Mouse (Mus musculus) layer of hippocampus, adult 8-10 months (tissue): ENCODE results near the gene Gm10217. TPM values are rescaled to one million over a fixed set of nuclear protein-coding genes. Genes with fewer than 3 reads are reported as not detected.

Experiments used
- DNase-seq, 2 experiments: peaks; one replicate each; pipeline ENCODE4 v3.0.0; 2022; ENCODE audit warnings: low spot score in 2 of 2
- total RNA-seq, 4 experiments: library from RNA; stranded (reverse); gene quantifications; 2 replicates each; pipeline ENCODE4 v1.2.4; 2022

The Gm10217 gene
- not detected for total RNA-seq

DNA sequence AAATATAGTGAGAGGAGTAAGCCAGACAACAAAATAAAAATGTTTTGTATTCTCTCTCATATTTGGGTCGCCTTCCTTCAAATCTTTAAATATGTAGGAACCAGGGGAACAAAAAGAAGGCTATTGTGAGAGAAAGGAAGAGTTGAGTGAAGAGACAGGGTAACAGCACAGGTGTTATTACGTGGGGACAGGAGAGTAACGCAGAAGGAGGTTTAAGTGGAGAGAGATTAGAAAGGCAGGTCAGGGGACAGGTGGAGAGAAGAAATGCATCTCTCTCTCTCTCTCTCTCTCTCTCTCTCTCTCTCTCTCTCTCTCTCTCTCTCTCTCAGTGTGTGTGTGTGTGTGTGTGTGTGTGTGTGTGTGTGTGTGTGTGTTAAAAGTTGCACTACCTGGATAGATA lies at the start of gene Gm10217:
Gm10217 (plus strand) TSS at position 301 of the 400 bp plus-strand sequence.
- no peak for DNase-seq

GRCm38 (mm10) chr8:9824770-9825169 lies 39.3 kb upstream of the Gm10217 start:
- peak in 1 of 2 experiments; percentile 16 for DNase-seq

DNA sequence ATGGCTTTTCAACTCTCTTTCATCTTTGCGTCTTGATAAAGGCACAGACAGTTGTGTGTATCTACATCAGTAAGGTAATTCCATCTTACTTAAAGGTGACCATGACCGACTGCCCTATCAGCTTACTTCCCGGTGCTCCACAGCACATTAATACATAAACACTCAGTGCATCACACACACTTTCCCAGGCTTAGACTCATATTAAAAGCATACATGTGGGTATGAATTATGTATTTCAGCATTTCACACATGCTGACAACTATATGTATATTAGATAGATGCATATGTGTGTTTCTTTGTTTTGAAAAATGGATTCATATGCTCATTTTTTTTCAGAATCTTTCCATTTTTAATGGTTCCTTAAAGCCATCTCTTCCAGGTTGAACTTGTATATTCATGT lies 23.8 kb upstream of the Gm10217 start:
- DNase-seq = no peak

- DNase-seq = no peak
Measured at GRCm38 (mm10) chr8:9859286-9859685, 4.8 kb upstream of the Gm10217 start.

DNA sequence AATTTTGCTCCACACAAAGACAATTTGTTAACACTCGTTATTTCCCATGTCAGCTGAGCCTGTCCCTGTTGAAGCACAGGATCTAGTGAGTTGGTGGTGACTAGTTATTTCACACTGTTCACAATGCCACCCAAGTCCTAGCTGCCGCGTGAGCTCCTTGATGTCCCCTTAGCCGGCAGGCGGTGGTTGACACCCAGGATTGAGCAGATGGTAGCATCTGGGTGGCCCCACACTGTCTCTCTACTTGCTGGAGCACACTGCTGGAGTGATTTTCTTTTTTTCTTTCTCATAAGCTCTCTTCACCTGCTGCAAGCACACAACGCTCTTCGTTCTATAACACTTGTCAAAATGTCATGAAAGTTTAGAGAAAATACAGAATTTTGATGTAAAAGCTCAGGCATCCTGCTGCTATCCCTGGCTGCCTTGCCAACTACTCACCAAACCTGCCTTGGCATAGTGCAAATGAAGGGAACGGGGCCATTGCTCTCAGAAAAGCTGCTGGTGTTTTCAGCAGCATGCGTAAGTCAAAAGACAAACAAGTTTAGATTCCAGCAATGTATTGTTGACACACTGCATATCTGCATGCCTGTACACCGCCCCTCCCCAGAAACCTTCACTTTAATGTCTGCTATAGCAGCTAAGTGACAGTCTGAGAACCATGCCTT lies 3.4 kb upstream of the Gm10217 start:
- DNase-seq = no peak

DNA sequence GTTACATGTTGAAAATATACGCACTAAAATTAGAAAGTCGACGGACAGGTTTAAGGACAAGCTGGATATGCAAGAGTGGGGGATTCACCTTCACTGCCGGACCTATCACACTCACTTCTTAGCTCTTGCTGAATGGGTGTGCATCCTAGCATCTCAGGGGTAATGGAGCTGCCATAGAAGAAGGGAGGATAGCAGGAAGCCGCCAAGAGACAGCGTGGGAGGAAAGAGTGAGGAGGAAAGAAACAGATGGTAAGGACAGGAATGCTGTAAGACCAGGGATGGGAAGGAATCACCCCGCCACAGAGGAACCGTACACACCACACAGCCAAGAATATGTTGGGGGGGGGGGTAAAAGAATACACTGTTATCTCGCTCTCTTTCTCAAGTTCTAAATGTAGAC lies 1.1 kb downstream of the Gm10217 start:
- DNase-seq = no peak

DNA sequence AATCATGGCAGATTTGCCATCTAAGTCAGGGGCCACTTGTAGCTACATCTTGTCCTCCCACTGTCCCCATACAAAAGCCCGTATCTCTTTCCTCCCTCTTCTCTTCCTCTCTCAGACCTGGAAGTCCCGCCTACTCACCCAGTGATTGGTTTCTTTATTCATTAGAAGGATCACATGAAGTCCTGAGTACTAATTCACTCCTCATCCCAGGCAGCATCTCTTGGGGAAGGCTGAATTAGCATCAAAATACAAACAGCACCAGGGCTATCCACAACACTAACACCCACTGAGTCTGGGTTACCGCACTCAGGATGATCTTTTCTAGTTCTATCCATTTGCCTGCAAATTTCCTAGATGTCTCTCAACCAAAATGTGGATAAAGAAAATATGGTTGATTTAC lies 4.0 kb downstream of the Gm10217 start:
- DNase-seq = no peak

DNA sequence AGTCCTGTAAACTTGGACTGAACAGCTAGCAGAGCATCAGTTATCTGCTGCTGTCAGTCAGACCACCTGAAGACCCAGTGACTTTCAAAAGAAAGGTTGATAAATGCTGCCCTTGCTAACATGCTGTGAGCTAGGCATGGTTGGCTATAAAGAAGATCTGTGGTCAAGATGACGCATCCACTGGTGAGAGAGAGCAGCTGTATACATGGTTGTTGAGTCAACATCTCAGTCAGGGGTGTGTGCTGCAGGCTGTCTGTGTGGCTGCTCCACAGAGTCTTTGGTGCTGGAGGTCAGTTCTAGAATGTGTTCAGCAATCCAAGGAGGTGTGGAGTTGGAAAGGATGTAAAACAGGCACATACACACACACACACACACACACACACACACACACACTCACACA lies 12.2 kb downstream of the Gm10217 start:
- DNase-seq = no peak

- DNase-seq = peak in 1 of 2 experiments; percentile 37
Measured at GRCm38 (mm10) chr8:9879921-9880320, 15.9 kb downstream of the Gm10217 start.

DNA sequence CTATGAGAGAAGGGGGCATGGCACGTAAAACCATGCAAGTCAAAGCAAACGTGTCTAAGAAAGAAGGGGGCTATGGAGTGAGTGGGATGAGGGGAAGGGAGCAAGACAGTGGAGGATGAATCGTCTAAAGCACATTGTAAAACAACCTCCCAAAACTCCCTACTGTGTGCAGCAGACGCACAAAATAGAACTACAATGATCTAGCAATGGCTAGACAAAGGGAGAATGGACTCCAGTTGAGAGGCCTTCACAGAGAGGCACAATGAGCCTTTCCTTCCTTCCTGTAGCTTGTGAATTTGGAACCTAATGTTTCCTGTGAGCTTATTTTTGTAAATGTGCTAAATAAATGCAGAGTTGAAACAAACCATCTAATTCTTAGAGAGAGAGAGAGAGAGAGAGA lies 22.7 kb downstream of the Gm10217 start:
- DNase-seq = no peak

- DNase-seq = no peak
Measured at GRCm38 (mm10) chr8:9899199-9899598, 35.1 kb downstream of the Gm10217 start.

DNA sequence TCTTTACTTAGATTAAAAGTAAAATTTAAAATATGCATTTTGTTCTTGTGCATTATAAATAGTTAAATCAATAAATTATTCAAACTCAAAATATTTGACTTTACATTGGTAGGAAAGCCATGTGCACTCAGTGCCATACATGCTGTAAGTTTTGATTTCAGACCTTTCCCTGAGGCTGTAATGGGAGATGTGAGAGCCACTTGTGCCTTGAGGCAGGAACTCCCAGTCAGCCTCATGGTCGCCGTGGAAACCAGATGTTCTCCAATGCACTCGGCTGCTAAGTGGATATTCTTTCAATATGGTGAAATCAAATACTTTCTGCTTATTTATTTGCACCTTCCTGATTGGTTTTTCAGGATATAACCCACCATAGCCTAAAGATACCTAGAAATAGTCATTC lies 35.6 kb downstream of the Gm10217 start:
- no peak for DNase-seq

Other genes with a start within 250 kb of the Gm10217 start
- gene Fam155a, start 93.1 kb upstream of the Gm10217 start, total RNA-seq = 100 to 1,000 TPM; 108 to 119 (median 115) TPM
- 10 to 100 TPM; 11.1 to 12.9 (median 12.1) TPM for gene Lig4, start 113.4 kb downstream of the Gm10217 start, total RNA-seq
- gene Abhd13, start 113.5 kb downstream of the Gm10217 start, total RNA-seq = 10 to 100 TPM; 25.9 to 27.3 (median 26.9) TPM
- 1 to 10 TPM; 1.7 to 7.8 (median 5.0) TPM for gene Tnfsf13b, start 142.2 kb downstream of the Gm10217 start, total RNA-seq